Mouse (Mus musculus) bone marrow, adult 2 months (tissue): ENCODE measurements around the gene Ptpn22. TPM values are rescaled to one million over a fixed set of nuclear protein-coding genes. Genes with fewer than 3 reads are reported as not detected.
"Not testable (repeated sequence)": the region's sequence is repeated elsewhere in the genome, so short reads cannot be mapped to it uniquely, and the experiment has no call there.

Source experiments
- H3K27ac ChIP-seq: fragments of 200-500 bp; 2 replicates; pipeline ENCODE4 v1.5.1; 2012; ENCODE audit warnings: low read depth, mild to moderate bottlenecking, control low read depth, inconsistent platforms, low read length; ENCODE audit not compliant: control insufficient read depth, poor library complexity, insufficient read depth
- H3K4me1 ChIP-seq: fragments of 200-500 bp; 2 replicates; pipeline ENCODE4 v1.6.1; 2011; ENCODE audit warnings: low read length; ENCODE audit not compliant: control insufficient read depth, insufficient read depth
- H3K4me3 ChIP-seq: fragments of 200-500 bp; replicated peaks from 2 replicates; pipeline ENCODE3; 2011; ENCODE audit warnings: mild to moderate bottlenecking, low read depth, low read length, control low read depth; ENCODE audit not compliant: control insufficient read depth
- CTCF ChIP-seq: fragments of 200-500 bp; IDR thresholded peaks from 2 replicates; pipeline ENCODE4 v1.5.1; 2011; ENCODE audit warnings: low read length, control low read depth; ENCODE audit not compliant: control insufficient read depth, insufficient read depth
- POLR2A ChIP-seq: fragments of 200-500 bp; IDR thresholded peaks from 2 replicates; pipeline ENCODE4 v1.6.1; 2011; ENCODE audit warnings: low read depth, mild to moderate bottlenecking, control low read depth, low read length, borderline replicate concordance; ENCODE audit not compliant: control insufficient read depth
- WGBS: fragments of 180-500 bp; shearing (Covaris S2); methylation state at CpG from one replicate; pipeline ENCODE4 v1.1.7; 2018; 5-methylcytosine and 5-hydroxymethylcytosine counted together
- polyA plus RNA-seq: library from polyadenylated mRNA; stranded (reverse); fragments of >200 nt; gene quantifications from 2 replicates; pipeline ENCODE4 v1.2.4, GENCODE M21; 2011; ENCODE audit warnings: low replicate concordance; ENCODE audit not compliant: missing spikeins, insufficient read depth, insufficient read length

Ptpn22 gene
- polyA plus RNA-seq, 1 experiment, result 44.2 TPM

DNA sequence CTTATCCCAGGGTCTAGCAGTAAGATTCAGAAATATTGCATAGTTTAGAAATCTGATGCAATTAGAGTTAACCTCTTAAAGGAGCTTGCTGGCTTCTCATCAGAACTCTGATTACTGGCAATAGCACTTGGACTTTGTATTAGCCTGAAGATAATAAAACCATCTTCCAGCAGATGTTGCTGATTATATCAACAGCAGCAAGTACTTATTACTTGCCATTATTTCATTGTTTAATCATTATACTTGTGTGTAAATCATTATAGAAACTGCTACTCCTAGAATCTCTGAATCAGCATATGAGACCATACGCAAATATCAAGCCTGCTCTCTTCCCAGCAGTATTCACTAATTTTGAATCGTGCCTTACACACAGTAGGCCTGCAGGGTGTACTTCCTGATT, 25.6 kb upstream of the Ptpn22 start:
- H3K4me3 ChIP-seq, result no peak overlapping the region
- H3K4me1 ChIP-seq, result peaks cover 6% of the 10 kb centered on the region
- TF ChIP-seq POLR2A, result no peak
- TF ChIP-seq CTCF, result no peak
- WGBS, result 90% methylated on average over 2 of the region's 2 CpGs
- no peak overlapping the region for H3K27ac ChIP-seq

DNA sequence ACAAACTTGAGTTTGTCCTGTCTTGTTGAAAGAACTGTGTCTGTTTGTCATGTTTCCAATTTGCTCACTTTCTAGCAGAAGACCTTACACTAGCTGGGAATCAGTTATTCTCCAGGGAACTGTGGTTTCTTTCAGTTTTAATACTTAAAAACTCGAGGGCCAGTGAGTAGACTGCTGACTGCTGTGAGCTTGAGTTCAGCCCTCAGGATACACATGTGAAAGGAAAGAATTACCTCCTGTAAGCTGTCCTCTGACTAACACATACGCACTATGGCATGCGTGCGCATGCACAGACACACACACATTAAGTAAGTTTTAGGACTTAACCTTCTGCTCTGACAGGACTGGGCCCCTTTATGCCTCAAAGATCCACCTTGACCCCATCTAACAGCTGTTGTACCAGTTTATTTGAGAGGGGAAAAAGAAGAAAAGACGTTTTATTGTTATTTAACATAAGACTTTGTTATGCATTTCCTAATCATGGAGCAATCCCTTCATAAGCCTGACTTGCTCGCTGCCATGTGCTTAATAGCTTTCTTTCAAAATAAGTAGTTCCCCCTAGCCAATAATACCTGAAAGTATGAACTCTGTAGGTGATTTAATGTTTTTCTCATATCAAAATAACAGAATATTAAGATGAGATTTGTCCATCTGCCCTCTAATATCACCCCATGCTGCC, 24.2 kb upstream of the Ptpn22 start:
- TF ChIP-seq POLR2A (no peak), CTCF (no peak)
- H3K4me1 ChIP-seq, result peaks cover 4% of the 10 kb centered on the region
- WGBS, result 62% methylated on average over 6 of the region's 6 CpGs
- no peak overlapping the region; the same call in 1 of the 2 replicates for H3K27ac ChIP-seq
- H3K4me3 ChIP-seq, result no peak overlapping the region

DNA sequence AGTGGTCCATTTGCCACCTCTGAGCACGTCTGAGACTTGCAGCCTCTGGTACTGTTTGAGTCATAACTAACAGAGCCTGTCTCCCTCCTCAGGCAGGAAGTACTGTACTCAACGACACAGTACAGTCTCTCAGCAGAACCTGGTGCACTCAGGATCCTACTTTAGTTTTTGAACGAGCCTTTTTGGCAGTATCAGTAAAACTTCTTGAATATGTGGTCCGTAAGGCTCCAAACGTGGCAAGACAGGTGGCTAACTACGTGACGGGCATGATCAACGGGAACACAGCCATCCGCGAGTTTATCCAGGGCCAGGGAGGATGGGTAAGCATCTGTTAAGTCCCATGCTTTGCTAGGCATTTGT, 23.7 kb upstream of the Ptpn22 start:
- WGBS, result 61% methylated on average over 10 of the region's 10 CpGs
- Histone ChIP-seq H3K4me3 (no peak overlapping the region), H3K27ac (no peak overlapping the region), H3K4me1 (peaks cover 4% of the 10 kb centered on the region)
- TF ChIP-seq POLR2A (no peak), CTCF (no peak)

DNA sequence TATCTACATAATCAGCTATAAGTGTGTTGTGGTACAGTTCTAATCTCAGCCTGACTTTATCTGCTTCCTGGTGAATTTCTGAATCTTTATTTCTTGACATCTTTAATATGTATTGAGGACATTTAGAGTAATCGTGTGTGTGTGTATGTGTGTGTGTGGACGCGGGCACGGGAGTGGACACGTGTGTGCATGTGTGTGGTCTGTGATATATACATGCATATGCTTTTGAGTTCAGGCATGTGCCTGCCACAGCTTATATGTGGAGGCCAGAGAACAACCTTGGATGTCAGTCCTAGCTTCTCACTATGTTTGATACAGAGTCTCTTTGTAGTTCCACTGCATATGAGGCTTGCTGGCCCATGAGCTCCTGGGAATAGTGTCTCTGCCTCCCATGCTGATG, 23.1 kb upstream of the Ptpn22 start:
- no peak overlapping the region for H3K27ac ChIP-seq
- H3K4me3 ChIP-seq, result no peak overlapping the region
- peaks cover 3% of the 10 kb centered on the region; the same call in 1 of the 2 replicates for H3K4me1 ChIP-seq
- no peak for TF ChIP-seq CTCF
- no peak for TF ChIP-seq POLR2A
- whole genome bisulfite sequencing, result 94% methylated on average over 5 of the region's 5 CpGs

- WGBS, result 87% methylated on average over 6 of the region's 6 CpGs
- TF ChIP-seq POLR2A (no peak), CTCF (no peak)
Measured at GRCm38 (mm10) chr3:103839711-103840110, 19.9 kb upstream of the Ptpn22 start.

DNA sequence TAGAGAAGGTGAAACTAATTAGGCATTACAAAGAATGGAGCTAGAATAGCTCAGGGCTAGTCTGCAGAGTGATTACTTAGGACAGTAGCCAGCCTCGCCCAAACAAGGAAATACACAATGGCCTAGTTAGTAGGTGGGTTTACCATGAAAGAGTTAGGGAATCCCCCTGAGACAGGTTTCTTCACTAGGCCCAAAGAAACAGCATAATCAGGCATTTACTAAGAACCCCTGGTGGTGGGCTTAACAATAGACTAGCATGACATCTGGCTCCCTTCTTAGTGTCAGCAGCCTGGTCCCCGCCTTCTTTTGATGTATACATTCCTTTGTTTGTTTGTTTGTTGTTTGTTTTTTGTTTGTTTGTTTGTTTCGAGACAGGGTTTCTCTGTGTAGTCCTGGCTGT, 19.4 kb upstream of the Ptpn22 start:
- H3K4me1 ChIP-seq, H3K27ac ChIP-seq, H3K4me3 ChIP-seq: not testable (repeated sequence)
- WGBS, result 89% methylated on average over 3 of the region's 3 CpGs

More at GRCm38 (mm10) chr3:103839711-103840110, 19.9 kb upstream of the Ptpn22 start:
- Histone ChIP-seq H3K4me3 (no peak overlapping the region), H3K27ac (no peak overlapping the region), H3K4me1 (peaks cover 3% of the 10 kb centered on the region; the same call in 1 of the 2 replicates)

DNA sequence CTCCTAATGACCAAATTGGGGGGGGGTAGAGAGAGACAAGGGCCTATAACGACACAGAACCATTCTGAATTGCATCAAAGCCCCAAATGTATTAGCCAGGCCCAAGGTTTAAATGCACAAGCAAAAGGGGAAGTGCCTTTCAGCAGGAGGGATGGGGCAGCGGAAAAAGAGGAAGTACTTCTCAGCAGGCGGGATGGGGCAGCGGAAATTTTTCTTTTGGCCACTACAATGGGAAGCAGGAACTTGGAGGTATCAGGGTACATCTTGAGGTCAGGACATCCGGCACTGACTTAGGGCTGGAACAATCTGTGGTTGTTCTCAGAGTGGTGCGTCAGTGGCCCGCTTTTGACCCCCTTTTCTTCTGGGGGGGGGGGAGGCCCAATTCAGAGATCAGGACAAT, 18.6 kb upstream of the Ptpn22 start:
- H3K4me1 ChIP-seq, H3K4me3 ChIP-seq: not testable (repeated sequence)
- 49% methylated on average over 7 of the region's 7 CpGs for WGBS
- H3K27ac ChIP-seq, result peak overlapping the region; percentile 6; the same call in 1 of the 2 replicates

DNA sequence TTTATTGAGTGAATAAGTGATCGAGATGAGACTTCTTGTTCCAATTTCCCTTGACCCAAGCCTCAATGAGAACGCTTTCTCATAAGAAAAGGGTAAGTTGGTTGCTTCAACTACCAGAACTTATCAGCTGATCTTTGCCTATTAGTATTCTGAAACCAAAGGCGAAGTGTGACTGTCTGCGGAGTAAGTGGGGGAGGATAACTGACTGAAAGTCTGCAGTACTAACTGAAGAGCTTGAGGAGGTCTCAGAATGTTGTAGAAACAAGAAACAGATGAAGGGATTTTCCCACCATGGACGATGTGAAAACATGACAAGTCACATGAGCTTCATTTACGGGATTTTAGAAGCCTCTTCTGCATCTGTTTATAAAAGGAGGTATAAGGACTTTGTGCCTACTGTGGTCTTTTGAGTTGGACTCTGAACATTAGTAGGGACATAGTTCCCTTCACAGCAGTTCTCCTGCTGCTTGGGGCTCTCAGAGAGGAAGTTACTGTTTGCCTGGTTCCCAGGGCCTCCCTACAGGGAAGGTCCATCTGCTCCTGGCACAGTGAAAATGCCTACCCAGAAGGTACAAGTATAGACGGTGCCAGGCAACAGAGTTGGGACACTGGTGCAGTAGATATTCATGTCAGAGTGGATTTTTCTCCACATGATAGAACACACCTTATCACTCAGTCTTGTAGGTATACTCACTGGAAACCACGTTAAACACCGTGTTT, 8.8 kb upstream of the Ptpn22 start:
- Histone ChIP-seq H3K4me3 (no peak overlapping the region), H3K27ac (no peak overlapping the region), H3K4me1 (no peaks in the 10 kb centered on the region; the same call in 1 of the 2 replicates)
- TF ChIP-seq POLR2A (no peak), CTCF (no peak)
- WGBS, result 54% methylated on average over 9 of the region's 9 CpGs

GRCm38 (mm10) chr3:103851481-103851880, 8.1 kb upstream of the Ptpn22 start:
- 86% methylated on average over 6 of the region's 6 CpGs for WGBS
- Histone ChIP-seq H3K4me1 (no peaks in the 10 kb centered on the region; the same call in 1 of the 2 replicates), H3K4me3 (no peak overlapping the region), H3K27ac (no peak overlapping the region)
- TF ChIP-seq POLR2A, result no peak
- TF ChIP-seq CTCF, result no peak
